Mouse (Mus musculus) liver, embryonic 11.5 days (tissue): Measurements from ENCODE around the gene Eif3k. TPM values are rescaled to one million over a fixed set of nuclear protein-coding genes. Genes with fewer than 3 reads are reported as not detected.
A peak's percentile ranks its signal among the peaks of the same experiment; 100 is the strongest.

ENCODE experiments used
- ATAC-seq: fragments of 200-750 bp; cut with Nextera tagmentation; replicated peaks from 2 replicates; pipeline ENCODE4 v1.8.0; 2017; ENCODE audit warnings: moderate number of reproducible peaks, mild to moderate bottlenecking, moderate TSS enrichment, moderate library complexity; ENCODE audit not compliant: low FRiP score
- DNase-seq: peaks from one replicate; pipeline ENCODE4 v3.0.0-alpha.2; 2017; ENCODE audit warnings: low spot score
- H3K27ac ChIP-seq: fragments of 300-500 bp; sonication (generic); 2 replicates; pipeline ENCODE4 v1.5.1; 2014; ENCODE audit warnings: mild to moderate bottlenecking, low read depth, low read length, control low read depth
- H3K27me3 ChIP-seq: fragments of 300-500 bp; sonication (generic); replicated peaks from 2 replicates; pipeline ENCODE4 v1.6.1; 2014; ENCODE audit warnings: low read length, mixed read lengths; ENCODE audit not compliant: control insufficient read depth, insufficient read depth
- H3K36me3 ChIP-seq: fragments of 300-500 bp; sonication (generic); 2 replicates; pipeline ENCODE4 v1.6.1; 2014; ENCODE audit warnings: mild to moderate bottlenecking, low read length, moderate library complexity, mixed read lengths; ENCODE audit not compliant: control insufficient read depth, insufficient read depth
- H3K4me1 ChIP-seq: fragments of 300-500 bp; sonication (generic); replicated peaks from 2 replicates; pipeline ENCODE4 v1.6.1; 2014; ENCODE audit warnings: low read length, mixed read lengths; ENCODE audit not compliant: control insufficient read depth, insufficient read depth
- H3K4me2 ChIP-seq: fragments of 300-500 bp; sonication (generic); 2 replicates; pipeline ENCODE4 v1.6.1; 2014; ENCODE audit warnings: mild to moderate bottlenecking, control low read depth, moderate library complexity
- H3K4me3 ChIP-seq: fragments of 300-500 bp; sonication (generic); 2 replicates; pipeline ENCODE4 v1.5.1; 2014; ENCODE audit warnings: low read depth, low read length, control low read depth
- H3K9ac ChIP-seq: fragments of 300-500 bp; sonication (generic); 2 replicates; pipeline ENCODE4 v1.6.1; 2014; ENCODE audit warnings: low read depth, low read length, control low read depth
- H3K9me3 ChIP-seq: fragments of 300-500 bp; sonication (generic); 2 replicates; pipeline ENCODE4 v1.6.1; 2016; ENCODE audit warnings: low read length, inconsistent platforms, mixed read lengths; ENCODE audit not compliant: control insufficient read depth
- WGBS: fragments of 180-500 bp; shearing (Covaris S2); extraction: QIAGEN DNeasy Blood & Tissue Kit; methylation state at CpG from one replicate; pipeline ENCODE4 v1.1.7; 2014; 5-methylcytosine and 5-hydroxymethylcytosine counted together
- polyA plus RNA-seq: library from polyadenylated mRNA; unstranded; fragments of >200 nt; fragmentation: Nextera tagmentation; extraction: Ambion mirVana; gene quantifications from 2 replicates; pipeline ENCODE4 v1.2.1, GENCODE M21; 2014

The Eif3k gene
- polyA plus RNA-seq, 1 experiment from 2014 or later = 425 TPM

- no peaks in the 10 kb centered on the region for H3K27me3 ChIP-seq
- ATAC-seq (no peak), DNase-seq (no peak)
- peak overlapping the region; percentile 62; the same call in 1 of the 2 replicates for H3K27ac ChIP-seq
- WGBS = 46% methylated on average over 1 of the region's 1 CpGs
- H3K9ac ChIP-seq = peak overlapping the region; percentile 99; the same call in 1 of the 2 replicates
- H3K9me3 ChIP-seq = no peaks in the 10 kb centered on the region
- peak overlapping the region; percentile 98 for H3K4me3 ChIP-seq
- peaks cover 71% of the 10 kb centered on the region for H3K4me1 ChIP-seq
- peaks cover 6% of the 10 kb centered on the region; the same call in 1 of the 2 replicates for H3K36me3 ChIP-seq
- peak overlapping the region; percentile 98 for H3K4me2 ChIP-seq
Observed at GRCm38 (mm10) chr7:28958770-28959169, 22.9 kb downstream of the Eif3k start.

GRCm38 (mm10) chr7:28957997-28958725, 23.5 kb downstream of the Eif3k start:
- ATAC-seq = no peak
- 44% methylated on average over 1 of the region's 1 CpGs for WGBS
- Histone ChIP-seq H3K4me3 (no peak overlapping the region), H3K4me1 (peaks cover 74% of the 10 kb centered on the region), H3K4me2 (peak overlapping the region; percentile 98), H3K9me3 (no peaks in the 10 kb centered on the region), H3K27me3 (no peaks in the 10 kb centered on the region), H3K36me3 (peaks cover 6% of the 10 kb centered on the region; the same call in 1 of the 2 replicates), H3K27ac (peak overlapping the region; percentile 62), H3K9ac (no peak overlapping the region)
- no peak for DNase-seq

- no peak overlapping the region for H3K27ac ChIP-seq
- no peak overlapping the region for H3K4me2 ChIP-seq
- H3K4me3 ChIP-seq = no peak overlapping the region
- ATAC-seq (no peak), DNase-seq (no peak)
- H3K36me3 ChIP-seq = peaks cover 6% of the 10 kb centered on the region; the same call in 1 of the 2 replicates
- no peak overlapping the region for H3K9ac ChIP-seq
- no peaks in the 10 kb centered on the region for H3K9me3 ChIP-seq
- H3K4me1 ChIP-seq = peaks cover 82% of the 10 kb centered on the region
- no peaks in the 10 kb centered on the region for H3K27me3 ChIP-seq
- WGBS = 81% methylated on average over 6 of the region's 6 CpGs
Observed at GRCm38 (mm10) chr7:28957286-28957685, 24.4 kb downstream of the Eif3k start.

GRCm38 (mm10) chr7:28956270-28956669, 25.4 kb downstream of the Eif3k start:
- Histone ChIP-seq H3K4me2 (no peak overlapping the region), H3K9me3 (no peaks in the 10 kb centered on the region), H3K4me3 (no peak overlapping the region), H3K27me3 (no peaks in the 10 kb centered on the region), H3K9ac (no peak overlapping the region; the same call in 1 of the 2 replicates), H3K36me3 (peaks cover 6% of the 10 kb centered on the region; the same call in 1 of the 2 replicates), H3K27ac (no peak overlapping the region), H3K4me1 (peaks cover 90% of the 10 kb centered on the region)
- ATAC-seq = no peak
- WGBS = 71% methylated on average over 1 of the region's 1 CpGs
- no peak for DNase-seq

GRCm38 (mm10) chr7:28955295-28955897, 26.3 kb downstream of the Eif3k start:
- no peak for ATAC-seq
- no peak overlapping the region for H3K9ac ChIP-seq
- H3K9me3 ChIP-seq = no peaks in the 10 kb centered on the region
- no peak overlapping the region for H3K27ac ChIP-seq
- H3K4me3 ChIP-seq = no peak overlapping the region
- peaks cover 88% of the 10 kb centered on the region for H3K4me1 ChIP-seq
- WGBS = 76% methylated on average over 5 of the region's 5 CpGs
- H3K36me3 ChIP-seq = peaks cover 6% of the 10 kb centered on the region; the same call in 1 of the 2 replicates
- no peak for DNase-seq
- no peaks in the 10 kb centered on the region for H3K27me3 ChIP-seq
- H3K4me2 ChIP-seq = no peak overlapping the region

GRCm38 (mm10) chr7:28954773-28955172, 26.9 kb downstream of the Eif3k start:
- ATAC-seq (no peak), DNase-seq (no peak)
- H3K4me3 ChIP-seq = no peak overlapping the region
- H3K27ac ChIP-seq = no peak overlapping the region
- 87% methylated on average over 4 of the region's 4 CpGs for WGBS
- peaks cover 82% of the 10 kb centered on the region for H3K4me1 ChIP-seq
- peaks cover 6% of the 10 kb centered on the region; the same call in 1 of the 2 replicates for H3K36me3 ChIP-seq
- H3K27me3 ChIP-seq = no peaks in the 10 kb centered on the region
- peak overlapping the region; percentile 15; the same call in 1 of the 2 replicates for H3K9ac ChIP-seq
- no peaks in the 10 kb centered on the region for H3K9me3 ChIP-seq
- no peak overlapping the region for H3K4me2 ChIP-seq

GRCm38 (mm10) chr7:28953476-28954376, 27.9 kb downstream of the Eif3k start:
- ATAC-seq (peak; percentile 93), DNase-seq (no peak)
- Histone ChIP-seq H3K27me3 (no peaks in the 10 kb centered on the region), H3K9ac (peak overlapping the region; percentile 54), H3K4me3 (0 out of 2 replicates have a peak overlapping the region, but pooled peaks have one; percentile 7), H3K9me3 (no peaks in the 10 kb centered on the region), H3K4me1 (peaks cover 78% of the 10 kb centered on the region), H3K36me3 (peaks cover 6% of the 10 kb centered on the region; the same call in 1 of the 2 replicates), H3K4me2 (peak overlapping the region; percentile 57), H3K27ac (peak overlapping the region; percentile 77)
- 12% methylated on average over 2 of the region's 2 CpGs for WGBS

GRCm38 (mm10) chr7:28952786-28953185, 28.9 kb downstream of the Eif3k start:
- peaks cover 76% of the 10 kb centered on the region for H3K4me1 ChIP-seq
- H3K4me2 ChIP-seq = no peak overlapping the region; the same call in 1 of the 2 replicates
- WGBS = 53% methylated on average over 3 of the region's 3 CpGs
- no peak for ATAC-seq
- H3K27ac ChIP-seq = peak overlapping the region; percentile 77; the same call in 1 of the 2 replicates
- H3K27me3 ChIP-seq = no peaks in the 10 kb centered on the region
- DNase-seq = no peak
- peaks cover 6% of the 10 kb centered on the region; the same call in 1 of the 2 replicates for H3K36me3 ChIP-seq
- no peak overlapping the region; the same call in 1 of the 2 replicates for H3K9ac ChIP-seq
- H3K4me3 ChIP-seq = no peak overlapping the region
- no peaks in the 10 kb centered on the region for H3K9me3 ChIP-seq
